Mouse (Mus musculus): ENCODE results near the gene Slc12a8.

The Slc12a8 gene

GRCm38 (mm10) chr16:33582495-33582894 is 65.4 kb downstream of the Slc12a8 start:
- DNase-seq (ENCODE audit: low read depth, low spot score): no peak

- no peak for DNase-seq (ENCODE audit: low read depth, low spot score)
Measured at GRCm38 (mm10) chr16:33583333-33583732, 66.2 kb downstream of the Slc12a8 start.

GRCm38 (mm10) chr16:33583881-33584454 is 66.8 kb downstream of the Slc12a8 start:
- no peak for DNase-seq (ENCODE audit: low read depth, low spot score)

DNA sequence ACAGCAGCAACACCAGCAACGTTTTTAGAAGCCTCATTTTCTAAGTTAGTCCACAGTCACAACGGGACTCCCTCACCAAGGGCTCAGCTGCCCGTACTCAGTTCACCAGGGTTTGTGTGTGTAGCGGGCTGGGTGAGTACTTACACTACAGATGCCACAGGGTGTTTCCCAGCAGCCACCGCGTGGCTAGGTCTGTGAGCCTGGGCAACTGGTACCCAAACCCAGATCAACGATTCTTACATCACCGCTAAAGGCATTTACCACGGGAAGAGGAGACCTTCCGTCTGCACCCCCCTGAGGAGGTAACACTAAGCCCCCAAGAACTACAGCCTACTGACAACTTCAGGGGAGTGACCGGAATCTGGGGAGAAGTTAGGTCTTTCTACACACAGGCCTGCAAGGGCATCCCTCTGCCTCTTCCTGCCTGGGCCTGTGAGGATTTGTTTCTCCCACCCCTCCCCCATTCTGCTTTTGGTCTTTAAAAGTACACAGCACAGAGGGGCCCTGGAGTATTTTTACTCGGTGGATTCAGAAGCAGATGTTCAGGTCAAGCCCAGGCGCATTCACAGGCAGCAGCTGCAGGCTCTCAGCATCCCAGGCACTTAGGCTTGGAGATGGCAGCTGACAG is 67.4 kb downstream of the Slc12a8 start:
- DNase-seq (ENCODE audit: low read depth, low spot score): no peak

DNA sequence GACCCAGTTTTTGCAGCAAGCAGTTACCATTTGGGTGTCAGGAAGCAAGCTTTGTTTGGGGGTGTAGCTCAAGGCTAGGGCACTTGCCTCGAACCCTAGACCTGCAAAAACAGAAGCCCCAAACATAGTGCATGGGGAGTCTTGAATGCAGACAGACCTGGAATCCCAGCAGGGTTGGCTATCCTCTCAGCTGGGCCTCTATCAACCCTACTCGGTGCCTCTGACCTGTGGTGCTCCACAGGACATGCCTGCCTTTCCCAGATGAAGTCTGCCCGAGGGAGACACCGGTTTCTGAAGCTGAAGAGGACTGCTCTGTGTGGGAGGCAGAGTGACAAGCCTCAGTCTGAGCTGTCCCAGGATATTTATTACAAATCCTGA is 67.9 kb downstream of the Slc12a8 start:
- DNase-seq (ENCODE audit: low read depth, low spot score): no peak

DNA sequence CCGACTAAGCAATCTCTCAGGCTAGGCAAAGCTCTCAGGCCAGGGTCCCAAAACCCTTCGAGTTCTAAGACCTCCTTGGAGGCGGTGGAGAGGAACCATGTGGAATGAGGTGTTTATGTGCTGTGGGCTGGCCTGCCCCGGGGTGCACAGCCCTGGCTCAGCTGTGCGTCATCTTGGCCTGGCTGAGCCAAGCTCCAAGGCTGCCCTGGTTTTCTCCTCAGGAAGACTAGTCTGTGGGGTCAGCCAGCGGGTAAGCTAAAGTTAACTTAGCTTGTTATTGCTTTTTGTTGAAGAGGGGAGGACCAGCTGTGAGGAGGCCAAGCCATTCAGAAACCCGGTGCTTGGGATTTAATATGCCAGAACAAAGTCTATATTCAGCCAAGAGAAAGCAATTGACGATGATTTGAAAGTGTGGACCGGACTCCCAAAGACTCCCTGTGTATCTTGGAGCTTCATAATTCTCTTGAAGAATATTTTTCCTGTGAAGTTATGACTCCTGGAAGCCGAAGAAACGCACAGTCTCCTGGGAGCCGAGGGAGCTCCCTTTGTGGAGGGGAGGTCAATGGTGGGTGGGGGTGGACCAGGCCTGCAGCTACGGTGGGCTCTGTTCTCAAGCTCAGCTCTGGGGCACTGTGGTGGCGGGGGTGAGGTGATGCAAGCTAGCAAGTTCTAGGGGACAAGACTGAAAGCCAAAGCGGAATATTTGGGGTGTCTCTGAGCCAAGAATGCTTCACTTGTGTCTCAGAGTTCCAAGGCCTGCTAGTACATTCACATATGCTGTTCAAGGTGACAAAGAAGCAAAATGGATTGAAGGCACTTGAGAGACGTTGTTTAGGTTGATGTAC is 70.4 kb downstream of the Slc12a8 start:
- DNase-seq (ENCODE audit: low read depth, low spot score): no peak

DNA sequence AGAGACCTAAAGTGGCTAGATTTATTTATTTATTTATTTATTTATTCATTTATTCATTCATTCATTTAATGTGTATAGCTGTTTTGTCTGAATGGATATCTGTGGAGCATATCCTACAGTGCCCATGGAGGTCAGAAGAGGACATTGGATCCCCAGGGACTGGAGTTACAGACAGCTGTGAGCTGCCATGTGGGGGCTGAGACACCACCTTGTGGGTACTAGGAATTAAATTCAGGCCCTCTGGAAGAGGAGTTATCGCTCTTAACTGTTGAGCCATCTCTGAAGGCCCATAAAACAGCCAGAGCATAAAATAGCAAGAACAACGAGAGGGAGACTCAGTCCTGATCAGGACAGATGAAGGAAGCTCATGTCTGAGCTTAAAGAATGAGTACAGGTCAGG is 71.7 kb downstream of the Slc12a8 start:
- DNase-seq (ENCODE audit: low read depth, low spot score): no peak

DNA sequence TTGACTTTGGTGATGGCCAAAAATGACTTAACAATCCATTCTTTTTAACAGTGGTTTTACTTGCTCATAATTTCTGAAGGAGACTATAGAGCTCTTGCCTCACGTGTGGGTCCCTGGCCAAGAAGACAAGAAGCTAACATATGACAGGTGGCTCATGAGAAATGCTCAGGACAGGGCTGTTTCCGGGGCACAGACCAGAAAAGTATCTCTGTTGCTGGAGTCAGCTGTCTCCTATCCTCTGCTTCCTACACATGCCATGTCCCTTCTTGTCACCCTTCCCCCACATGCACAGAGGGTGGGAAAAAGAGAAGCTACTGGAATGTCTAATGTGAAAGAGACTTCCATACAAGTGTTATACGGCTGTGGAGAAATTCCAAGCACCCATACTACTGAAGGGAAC is 73.3 kb downstream of the Slc12a8 start:
- DNase-seq (ENCODE audit: low read depth, low spot score): no peak

DNA sequence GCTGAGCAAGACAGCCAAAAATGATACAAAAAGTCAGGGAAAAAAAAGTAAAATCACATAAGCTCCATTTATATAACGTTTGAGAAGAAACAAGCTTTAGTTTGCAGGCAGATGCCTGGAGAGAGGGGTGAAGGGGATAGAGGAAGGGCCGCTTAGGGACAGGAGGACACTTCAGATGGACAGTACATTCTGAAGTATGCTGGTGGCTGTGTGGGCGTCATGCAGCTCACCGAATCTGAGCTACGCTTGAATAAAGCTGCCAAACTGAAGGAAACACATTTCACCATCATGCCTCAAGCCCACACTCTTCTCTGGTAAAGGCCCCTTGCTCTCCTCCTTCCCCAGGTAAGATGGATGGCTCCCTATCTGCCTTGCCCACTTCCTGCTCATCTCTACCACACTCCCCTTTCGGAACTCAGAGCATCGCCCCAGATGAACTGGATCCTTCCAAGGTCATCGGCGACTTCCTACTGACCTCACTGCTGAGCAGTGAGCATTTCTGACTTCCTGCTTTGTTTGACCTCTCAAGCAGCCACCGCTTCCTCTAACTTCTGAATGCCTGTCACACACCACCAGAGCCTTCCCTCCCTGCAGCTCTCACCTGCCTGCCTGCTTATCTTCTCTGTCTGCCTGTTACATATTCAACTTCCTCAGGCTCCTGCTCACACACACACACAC is 74.4 kb downstream of the Slc12a8 start:
- no peak for DNase-seq (ENCODE audit: low read depth, low spot score)

- no peak for DNase-seq (ENCODE audit: low read depth, low spot score)
Measured at GRCm38 (mm10) chr16:33592286-33592685, 75.2 kb downstream of the Slc12a8 start.

DNA sequence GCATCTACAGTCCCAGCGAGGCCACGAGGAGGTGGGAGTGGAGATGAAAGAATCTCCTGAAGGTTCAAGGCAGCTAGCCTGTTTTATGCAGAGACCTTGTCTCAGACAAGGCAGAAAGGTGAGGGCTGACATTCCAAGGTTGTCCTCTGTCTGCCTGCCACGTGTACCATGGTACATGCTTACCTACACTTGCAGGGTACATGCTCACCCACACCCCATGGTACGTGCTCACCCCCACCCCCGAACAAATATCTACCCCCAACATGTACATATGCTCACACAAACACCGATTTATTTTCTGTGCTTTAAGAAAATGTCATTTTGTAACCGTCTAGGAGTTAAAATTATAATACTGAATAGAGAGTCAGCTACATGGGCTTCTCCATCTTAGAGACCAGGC is 76.3 kb downstream of the Slc12a8 start:
- no peak for DNase-seq (ENCODE audit: low read depth, low spot score)

GRCm38 (mm10) chr16:33594037-33594771 is 77.1 kb downstream of the Slc12a8 start:
- no peak for DNase-seq (ENCODE audit: low read depth, low spot score)

- no peak for DNase-seq (ENCODE audit: low read depth, low spot score)
Measured at GRCm38 (mm10) chr16:33595235-33595769, 78.2 kb downstream of the Slc12a8 start.

DNA sequence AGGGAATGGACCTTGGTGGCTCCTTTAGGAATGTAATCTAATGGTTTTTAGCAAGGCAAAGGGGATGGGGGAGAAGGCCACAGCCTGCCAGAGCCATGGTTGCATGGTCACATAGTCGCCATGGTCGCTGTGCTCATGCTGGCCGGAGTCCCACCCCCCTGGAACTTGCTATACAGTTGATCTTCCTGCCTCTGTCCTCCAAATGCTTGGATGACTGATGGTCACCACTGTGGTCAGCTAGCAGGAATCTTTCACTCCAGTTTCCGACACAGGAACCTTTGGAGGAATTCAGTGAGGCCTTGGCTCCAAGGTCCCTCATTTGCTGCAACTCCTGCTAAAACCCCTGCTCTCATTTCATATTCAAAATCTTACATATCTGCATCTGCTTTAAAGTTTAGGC is 79.1 kb downstream of the Slc12a8 start:
- DNase-seq (ENCODE audit: low read depth, low spot score): no peak

GRCm38 (mm10) chr16:33600216-33600615 is 83.1 kb downstream of the Slc12a8 start:
- DNase-seq (ENCODE audit: low read depth, low spot score): peak; percentile 39

- no peak for DNase-seq (ENCODE audit: low read depth, low spot score)
Measured at GRCm38 (mm10) chr16:33601299-33601698, 84.2 kb downstream of the Slc12a8 start.

DNA sequence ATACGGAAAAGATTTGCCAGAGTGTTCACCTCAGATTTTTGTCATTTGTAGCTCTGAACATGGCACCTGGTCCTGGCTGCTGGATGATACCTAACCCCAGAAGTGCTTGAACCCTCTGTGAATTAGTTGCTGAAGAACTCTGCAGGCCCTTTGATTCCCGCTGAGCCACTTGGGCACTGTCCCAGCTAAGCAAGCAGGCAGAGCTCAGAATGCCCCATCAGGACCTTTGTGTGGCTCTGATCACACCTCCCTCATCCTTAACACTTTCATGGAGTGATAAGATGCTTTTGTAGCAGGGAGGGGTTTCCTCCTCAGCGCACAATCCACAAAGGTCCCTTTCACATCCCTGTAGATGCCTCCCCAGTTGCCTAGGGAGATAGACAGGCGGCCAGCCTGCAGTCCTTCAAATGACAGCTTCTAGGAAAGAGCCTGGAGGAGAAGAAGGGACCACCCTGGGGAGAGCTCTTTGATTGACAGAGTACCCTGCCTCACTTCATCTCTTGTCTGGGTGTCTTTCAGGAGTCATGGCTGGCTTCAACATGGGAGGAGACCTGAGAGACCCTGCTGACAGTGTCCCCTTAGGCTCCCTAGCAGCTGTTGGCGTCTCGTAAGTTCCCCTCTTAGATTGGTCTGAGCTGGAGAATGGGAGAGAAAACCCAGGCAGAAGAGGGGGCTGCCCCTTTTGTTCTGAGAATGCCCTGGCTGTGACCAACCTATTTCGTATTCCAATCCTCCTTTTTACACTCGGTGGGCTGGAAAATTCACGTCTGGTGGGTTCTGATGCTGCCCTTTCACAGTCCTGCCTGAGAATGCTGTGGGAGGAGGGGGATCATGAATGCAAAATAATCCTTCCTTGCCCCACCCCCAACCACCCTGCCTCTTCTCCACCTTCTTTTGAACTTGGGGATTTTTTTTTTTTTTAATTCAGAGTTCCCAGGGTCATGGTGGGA is 88.8 kb downstream of the Slc12a8 start:
- no peak for DNase-seq (ENCODE audit: low read depth, low spot score)

- no peak for DNase-seq (ENCODE audit: low read depth, low spot score)
Measured at GRCm38 (mm10) chr16:33606691-33607532, 89.8 kb downstream of the Slc12a8 start.

DNA sequence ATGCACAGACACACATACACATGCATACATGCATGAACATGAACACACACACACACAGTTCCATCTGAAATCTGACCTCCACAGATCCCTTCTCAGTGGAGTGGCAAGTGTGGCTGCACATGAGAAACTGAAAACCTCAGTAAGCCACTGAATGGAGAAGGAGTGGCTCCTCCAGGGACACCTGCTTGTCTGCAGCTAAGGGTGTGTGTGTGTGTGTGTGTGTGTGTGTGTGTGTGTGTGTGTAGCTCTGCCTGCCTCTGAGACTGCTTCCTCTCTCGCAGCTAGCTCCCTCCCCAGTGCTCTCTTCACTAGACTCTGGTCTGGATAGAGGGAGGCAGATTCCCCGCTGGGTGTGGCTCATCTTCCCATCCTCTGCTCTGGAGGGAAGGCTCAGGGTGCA is 92.4 kb downstream of the Slc12a8 start:
- DNase-seq (ENCODE audit: low read depth, low spot score): no peak

All from WW6 (cell line).